Mouse (Mus musculus) megakaryocyte, adult 5-6 weeks (primary cell): ENCODE data around the gene Atp2a1. TPM values are rescaled to one million over a fixed set of nuclear protein-coding genes. Genes with fewer than 3 reads are reported as not detected.

Source experiments
- ATAC-seq: 2 replicates; pipeline ENCODE4 v1.8.0; 2016; ENCODE audit warnings: mild to moderate bottlenecking, inconsistent platforms; ENCODE audit not compliant: poor library complexity, severe bottlenecking
- total RNA-seq, 2 experiments: library from RNA; stranded (forward) in 1 of 2; stranded (reverse) in 1 of 2; fragments of 153-499, 151-499 nt in 1 of 2; fragments of 221-1000, 200-1000 nt in 1 of 2; gene quantifications; 2 replicates each; pipeline versions ENCODE4 v1.2.3 to v1.2.4; 2015 to 2017

The Atp2a1 gene
- total RNA-seq, 2 experiments from 2014 or later: 0.07 TPM; not detected in 1

DNA sequence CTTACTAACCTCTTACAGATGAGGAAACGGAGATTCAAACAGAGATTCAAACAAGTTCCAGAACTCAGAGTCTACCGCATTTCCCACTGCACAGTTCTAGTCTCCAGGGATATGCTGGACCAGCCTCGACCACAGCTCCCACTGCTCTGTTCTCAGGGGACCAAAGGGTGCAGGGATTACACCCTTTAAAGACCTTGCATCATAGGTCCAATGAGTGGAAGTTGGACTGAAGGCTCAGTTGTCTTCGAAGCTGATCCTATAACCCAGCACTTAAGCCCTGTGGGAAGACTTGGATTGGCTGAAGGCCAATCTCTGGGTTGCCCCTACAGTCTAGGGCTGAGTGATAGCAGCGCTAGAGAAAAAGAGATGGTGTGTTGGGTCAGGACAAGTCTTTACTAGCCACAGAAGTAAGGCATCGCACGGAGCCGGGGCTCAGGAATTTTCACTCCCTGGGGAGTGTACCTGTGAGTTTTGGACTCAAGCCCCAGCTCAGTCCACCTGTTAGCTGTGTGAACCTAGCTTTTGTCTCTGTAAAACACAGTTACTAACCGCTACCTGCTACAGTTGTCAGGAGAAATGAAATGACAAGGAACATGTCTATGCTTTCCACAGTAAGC lies 10.7 kb upstream of the Atp2a1 start:
- no peak for ATAC-seq

DNA sequence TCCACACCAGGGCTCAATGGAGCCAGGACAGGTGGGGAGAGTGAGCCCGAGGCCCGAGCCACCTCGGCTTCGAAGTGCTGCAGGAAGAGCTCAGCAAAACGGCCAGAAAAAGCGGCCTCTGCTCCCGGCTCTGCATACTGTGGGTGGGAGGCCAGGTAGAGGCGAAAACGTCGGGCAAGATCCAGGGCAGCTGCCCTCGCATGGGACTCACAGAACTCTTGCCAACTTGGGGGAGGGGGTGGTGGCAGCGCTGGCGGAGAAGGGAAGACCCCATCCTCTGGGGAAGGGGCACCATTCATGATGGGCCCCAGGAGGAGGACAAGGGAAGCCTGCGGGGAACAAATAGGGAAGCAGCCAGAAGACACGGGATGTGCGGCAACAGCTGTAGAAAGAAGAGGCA lies 9.8 kb upstream of the Atp2a1 start:
- ATAC-seq: peak; percentile 10; the same call in 1 of the 2 replicates

DNA sequence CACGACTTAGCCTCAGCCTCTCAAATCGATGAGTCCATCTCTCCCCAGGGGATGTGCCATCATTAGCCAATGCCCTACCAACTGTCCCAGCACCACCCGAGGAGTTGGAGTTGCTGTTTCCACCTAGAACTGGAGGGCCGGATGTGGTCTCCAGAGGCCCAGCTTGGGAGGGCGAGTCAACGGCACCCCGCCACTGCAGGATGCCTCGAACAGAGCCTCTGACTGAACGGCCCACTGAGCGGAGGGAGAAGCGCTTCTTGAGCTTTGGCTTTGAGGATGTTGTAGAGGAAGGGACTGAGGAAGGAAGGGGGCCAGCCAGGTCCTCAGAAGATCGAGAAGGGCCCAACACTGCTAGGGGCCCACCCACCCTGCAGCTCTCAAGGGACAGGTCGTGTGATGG lies 9.4 kb upstream of the Atp2a1 start:
- peak; percentile 33 for ATAC-seq

DNA sequence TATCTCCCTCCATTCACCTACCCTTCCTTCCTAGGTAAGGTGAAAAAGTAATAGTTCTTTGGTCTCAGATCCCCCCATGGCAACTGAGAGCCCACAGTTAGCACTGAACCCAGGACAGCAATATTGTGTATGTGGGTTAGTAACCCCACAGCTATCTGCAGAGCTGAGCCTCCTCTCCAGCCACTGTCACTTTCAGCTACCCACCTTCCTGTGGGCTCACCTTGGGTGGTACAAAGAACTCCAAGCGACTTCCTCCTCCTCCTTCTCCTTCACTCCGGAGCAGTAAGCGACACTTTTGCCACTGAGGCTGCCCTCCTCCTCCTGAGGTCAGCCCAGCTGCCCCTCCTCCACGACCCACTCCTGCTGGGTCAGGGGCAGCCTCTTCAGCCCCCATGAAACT lies 8.9 kb upstream of the Atp2a1 start:
- no peak for ATAC-seq

DNA sequence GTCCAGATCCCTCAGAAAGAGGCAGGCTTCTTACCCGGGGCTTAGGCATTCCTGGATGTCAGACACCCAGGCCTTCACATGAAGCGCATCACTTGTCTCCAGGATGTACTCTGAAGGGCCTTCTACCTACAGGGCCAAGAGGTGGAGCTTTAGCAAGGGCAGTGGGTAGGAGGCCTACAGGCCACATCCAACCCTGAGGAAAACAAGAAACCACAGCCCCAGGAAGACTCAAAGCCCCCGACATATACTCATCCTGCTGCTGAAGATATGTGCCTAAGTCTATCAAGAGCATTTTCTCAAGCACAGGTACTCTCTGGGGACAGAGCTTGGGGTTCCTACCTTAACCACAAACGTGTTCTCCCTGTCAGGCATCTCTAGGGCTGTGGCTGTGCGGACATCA lies 8.5 kb upstream of the Atp2a1 start:
- no peak for ATAC-seq

DNA sequence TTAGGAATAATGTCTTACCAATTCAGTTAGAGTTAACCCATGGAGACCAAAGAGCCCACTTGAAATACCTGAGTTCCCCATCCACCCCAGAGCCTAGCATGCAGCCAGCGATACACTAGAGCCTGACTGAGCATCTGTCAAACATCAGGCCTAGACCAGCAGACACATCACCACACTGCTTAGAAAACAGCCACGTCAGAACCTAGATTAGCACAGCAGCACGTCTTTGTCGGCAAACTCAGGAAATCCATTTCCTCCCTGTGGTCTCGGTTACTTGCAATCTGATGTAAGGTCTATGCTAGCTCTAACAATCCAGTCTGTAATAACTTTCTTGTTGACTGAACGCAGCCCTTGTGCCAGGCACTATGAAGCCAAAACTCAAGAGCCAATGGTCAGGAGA lies 7.2 kb upstream of the Atp2a1 start:
- peak; percentile 62 for ATAC-seq

DNA sequence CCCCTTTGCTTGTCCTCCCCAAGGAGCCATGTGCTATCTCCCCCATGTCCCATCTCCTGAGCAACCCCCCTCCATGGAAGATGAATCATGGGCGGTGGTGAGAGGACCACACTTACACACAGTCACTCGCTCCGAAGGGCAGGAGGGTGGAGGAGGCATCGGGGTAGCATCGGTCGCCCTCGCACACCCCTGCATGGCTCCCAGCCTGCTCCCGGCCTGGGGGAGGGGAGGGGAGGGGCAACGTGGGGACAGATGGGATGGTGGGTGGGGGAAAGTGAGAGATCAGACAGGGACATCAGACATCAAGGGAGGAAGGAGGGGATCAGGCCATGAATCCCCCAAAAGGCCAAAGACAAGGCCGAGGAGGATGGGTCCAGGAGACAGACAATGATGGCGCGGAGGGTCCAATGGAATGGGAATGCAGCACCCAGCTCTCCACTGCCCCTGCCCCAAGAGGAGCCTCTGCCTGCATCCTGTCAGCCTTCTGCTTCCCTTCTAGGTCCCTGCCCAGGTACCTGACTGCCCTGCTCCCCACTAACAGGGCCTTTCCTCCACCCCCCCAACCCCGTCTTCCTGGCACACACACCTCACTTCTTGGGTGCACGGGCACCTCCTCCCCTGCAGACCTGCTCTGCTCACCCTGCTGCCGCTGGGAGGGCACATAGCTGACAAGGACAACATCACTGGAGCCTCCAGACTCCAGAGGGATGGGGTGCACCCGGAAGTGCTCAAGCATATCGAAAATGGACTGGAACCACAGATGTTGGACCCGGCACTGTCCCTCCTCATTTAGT lies 5.1 kb upstream of the Atp2a1 start:
- ATAC-seq: no peak

DNA sequence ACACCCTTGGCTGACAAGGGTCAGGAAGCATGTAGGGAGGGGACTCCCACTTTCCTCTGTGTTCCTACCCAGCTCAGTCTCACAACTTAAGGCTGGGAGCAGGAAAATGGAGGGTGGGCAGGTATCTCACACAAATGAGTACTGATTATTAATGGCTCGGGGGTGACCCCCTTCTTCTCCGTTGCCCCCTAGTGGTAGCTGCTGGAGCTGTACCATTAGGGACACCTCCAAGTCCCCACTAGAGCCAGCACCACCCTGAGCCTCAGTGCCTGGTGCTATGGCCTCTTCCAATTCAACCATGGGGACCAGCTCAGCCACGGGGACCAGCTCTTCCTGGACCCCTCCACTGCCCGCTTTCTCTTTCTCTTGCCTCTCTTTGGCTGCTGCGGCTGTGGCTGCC lies 4.4 kb upstream of the Atp2a1 start:
- peak; percentile 43 for ATAC-seq

DNA sequence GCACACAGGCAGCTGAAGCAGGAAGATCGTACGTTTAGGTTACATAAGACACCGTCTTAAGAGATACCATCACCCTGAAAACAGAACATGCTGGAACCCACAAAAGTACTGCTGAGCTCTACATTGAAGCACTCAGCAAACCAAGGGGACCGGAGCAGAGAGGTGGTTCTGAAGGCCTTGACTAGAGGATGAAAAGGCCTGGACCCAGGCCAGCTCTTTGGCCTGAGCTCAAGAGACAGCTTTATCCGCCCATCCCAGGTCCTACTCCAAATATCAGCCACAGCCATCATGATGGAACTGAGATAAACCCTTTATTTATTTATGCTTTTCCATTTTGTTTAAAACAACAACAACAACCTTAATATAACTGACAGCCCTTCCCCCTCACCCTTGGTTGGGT lies 3.8 kb upstream of the Atp2a1 start:
- ATAC-seq: no peak

DNA sequence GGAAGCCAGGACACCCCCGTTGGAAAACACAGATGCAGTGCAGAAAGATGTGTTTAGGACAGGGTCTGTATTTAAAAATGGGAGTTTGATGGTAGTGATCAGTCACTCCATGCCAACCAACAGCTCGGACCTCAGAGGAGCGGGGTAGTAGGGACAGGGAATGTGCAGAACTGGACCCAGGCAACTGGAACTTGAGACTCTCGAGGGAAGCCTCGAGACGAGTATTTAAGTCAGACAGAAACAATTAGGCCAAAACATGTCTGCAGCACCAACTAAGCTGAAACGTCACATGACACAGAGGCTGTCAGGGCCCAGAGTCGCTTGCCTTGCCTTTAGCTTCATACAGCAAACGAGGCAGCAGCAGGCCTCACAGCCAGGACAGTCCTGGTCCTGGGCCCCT lies 3.2 kb upstream of the Atp2a1 start:
- no peak for ATAC-seq

DNA sequence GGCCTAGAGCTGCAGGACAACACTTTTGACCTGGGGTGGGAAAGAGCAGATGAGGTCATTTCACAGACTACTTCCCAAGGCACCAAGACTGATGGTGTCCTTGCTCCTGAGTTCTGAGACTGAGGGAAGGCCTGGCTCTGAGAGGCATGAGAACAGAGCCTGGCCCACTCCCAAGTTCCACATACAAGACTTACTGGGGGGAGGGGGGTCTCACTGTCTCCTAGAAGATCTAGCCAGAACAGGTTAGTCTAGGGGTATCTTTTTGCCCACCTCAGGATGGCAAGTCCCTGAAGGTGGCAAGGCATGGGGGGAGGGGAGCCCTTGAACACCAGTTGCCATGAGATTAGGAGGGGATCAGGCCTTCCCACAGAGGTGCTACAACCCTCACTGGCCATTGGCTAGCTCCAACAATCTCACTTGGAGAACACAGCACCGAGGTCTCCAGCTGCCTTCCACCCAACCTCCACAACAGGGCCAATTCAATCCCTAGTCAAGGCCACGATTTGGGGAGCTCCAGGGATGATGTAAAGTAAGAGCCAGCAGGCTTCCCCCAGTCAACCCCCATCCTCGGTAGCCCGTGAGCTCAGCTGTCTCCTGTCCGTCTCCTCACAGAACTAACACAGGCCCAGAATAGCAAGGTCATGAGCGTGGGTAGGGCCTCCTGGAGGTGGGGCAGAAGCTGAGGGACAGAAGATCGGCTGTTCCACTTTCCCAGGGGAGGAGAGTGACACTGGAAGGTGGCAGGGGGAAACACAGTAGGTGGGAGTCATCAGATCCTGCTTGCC lies 2.5 kb upstream of the Atp2a1 start:
- no peak for ATAC-seq

DNA sequence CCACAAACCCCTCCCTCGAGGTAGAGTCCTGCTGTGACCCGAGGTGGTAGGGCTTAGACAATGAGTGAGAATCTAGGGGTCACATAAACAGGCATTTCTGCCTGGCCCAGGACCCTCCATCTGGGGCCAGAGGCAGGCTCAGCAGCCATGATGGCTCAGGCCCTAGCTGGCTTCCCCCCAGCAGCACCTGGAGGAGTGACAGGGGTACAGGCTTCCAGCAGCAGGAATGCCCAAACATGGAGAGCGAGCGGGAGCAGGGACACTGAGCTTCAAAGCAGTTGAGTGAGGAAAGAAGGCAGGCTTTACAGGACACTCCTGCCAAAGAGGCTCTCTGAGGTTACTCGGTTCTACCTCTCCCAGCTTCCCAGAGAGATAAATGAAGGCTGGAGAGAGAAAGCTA lies 1.9 kb upstream of the Atp2a1 start:
- ATAC-seq: no peak

DNA sequence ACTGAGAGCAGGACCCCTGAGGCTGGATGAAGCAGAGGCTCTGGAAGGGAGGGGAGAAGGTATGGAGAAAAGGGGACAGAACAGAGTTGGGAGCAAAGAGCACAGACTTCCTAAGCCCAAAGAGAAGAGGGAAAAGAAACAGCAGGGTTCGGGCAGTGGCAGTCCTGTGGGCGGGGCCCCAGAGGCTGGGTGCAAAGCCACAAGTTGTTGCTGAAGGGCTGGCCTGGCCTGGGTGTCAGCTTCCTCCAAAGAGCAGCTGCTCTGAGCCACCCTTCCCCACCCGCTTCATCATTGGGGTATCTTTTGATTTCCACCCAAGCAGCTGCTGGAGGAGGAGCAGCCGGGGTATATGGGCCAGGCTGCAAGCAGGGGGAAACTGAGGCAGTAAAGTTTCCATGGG lies 1.2 kb upstream of the Atp2a1 start:
- peak; percentile 85 for ATAC-seq

DNA sequence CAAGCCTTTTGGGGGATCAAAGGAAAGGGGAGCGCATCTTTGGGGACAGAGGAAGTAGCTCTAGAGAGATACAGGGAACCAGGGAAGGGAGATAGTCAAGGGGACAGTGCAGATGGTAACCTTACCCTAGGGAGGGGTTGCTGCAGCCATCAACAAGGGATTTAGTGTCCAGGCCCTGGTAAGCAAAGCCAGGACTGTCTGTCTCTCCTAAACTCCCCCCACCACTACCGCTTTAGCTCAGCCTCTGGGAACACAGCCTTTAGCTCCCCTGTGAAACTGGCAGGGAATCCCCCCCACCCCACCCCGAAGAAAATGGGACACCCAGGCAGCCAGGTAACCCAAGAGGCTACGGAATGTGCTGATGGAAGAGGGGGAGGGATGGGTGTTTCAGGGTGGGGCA lies 639 bp upstream of the Atp2a1 start:
- ATAC-seq: no peak

DNA sequence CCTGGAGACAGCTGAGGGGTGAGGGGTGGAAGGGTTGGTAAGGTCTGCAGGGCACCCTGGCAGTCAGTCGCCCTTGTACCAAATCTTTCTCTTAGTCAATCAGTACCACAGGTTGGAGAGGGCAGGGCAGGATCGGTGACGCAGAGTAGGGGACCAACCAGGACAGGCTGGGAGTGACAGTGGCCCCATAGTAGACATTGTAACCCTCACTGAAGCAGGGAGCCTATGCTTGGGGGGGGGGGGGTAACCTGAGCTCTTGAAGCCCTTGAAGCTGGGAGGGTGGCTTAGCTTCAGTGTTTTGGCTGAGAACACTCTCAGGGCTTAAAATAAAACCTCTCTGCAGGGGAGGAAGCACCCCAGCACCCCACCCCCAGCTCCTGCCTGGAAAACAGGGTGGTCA lies 1.3 kb downstream of the Atp2a1 start:
- no peak for ATAC-seq

DNA sequence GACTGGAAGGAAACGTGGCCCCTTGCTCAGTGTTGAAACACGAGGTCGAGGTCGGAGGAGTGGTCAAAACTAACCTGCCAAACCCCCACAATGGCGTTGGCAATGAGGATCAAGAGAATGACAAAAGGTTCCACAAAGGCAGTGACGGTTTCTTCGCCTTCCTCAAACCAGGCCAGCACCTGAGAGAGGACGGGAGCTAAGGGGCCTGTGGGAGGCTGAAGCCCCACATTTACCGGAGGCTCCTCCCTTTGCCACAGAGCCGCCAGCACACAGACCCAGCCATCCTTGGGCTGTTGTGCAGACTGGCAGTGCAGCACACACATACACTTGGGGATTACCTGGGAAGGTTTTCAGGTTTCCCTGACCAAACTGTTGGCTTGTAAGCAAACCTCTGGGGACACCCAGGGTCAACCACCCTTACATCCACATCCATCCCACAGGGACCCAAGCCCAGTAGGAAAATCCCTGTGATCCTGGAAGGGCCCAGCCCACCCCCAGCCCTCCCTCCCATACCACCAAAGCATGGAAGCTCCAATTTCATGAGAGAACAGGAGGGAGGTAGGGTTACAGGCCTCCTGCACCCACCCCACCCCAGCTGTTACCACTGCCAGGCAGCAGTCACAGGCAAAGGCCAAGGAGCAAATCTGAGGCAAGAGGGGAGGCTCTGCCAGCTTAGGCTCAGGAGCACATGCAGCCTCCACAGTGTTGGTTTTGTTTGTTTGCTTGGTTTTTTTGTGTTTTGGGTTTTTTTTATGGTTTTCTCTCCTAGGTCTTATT lies 2.1 kb downstream of the Atp2a1 start:
- no peak for ATAC-seq

DNA sequence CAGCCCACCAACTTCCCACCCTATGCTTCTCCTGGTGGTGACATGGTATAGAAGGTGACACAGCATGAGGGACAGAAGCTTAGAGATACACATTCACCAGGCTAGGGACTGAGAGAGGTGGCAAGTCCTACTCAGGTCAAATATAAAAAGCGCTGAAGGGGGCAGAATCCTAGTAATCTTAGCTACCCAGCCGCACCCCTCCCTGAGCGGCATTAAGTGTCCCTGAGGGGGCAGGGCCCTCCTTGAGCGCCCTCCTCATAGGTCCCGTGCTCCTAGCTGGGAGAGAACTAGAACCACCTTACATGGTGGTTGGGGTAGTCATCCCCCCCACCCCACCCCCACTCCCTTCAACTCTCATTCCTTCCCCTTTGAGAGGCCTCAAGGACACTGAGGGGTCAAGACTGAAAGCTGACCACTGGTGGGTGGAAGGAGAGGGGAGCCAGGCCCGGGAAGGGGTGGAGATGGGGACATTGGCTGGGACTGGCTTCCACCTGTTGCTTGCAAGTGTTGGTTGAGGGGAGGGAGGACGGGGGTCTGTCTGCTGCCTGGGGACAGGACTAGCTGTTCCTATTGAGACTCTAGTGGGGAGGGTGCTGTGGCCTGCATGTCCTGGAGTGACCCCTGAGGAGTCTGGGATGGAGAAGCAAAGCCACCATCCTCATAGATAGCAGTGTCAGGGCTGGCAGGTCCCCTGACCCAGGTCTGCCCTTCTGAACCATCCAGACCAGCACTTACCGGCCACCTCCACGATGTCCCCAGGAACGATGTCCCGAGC lies 3.9 kb downstream of the Atp2a1 start:
- no peak for ATAC-seq

DNA sequence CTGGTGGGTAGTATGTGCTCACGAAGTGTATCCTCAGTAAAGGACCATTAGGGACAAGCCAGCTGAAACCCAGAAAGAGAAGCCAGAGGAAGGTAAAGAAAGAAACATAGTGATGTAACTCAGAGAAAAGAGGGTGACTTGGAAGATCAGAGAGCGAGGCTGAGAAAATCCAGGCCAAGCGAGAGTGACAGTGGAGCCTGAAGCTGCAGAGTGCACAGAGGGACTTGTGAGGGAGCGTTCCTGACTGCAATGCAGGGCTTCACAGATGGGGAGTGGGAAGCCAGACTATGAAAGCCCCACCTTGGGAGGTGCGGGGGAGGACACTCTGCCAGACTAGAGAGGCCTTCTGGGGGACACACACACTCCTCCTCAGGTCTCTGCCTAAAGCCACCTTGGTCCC lies 4.7 kb downstream of the Atp2a1 start:
- no peak for ATAC-seq

DNA sequence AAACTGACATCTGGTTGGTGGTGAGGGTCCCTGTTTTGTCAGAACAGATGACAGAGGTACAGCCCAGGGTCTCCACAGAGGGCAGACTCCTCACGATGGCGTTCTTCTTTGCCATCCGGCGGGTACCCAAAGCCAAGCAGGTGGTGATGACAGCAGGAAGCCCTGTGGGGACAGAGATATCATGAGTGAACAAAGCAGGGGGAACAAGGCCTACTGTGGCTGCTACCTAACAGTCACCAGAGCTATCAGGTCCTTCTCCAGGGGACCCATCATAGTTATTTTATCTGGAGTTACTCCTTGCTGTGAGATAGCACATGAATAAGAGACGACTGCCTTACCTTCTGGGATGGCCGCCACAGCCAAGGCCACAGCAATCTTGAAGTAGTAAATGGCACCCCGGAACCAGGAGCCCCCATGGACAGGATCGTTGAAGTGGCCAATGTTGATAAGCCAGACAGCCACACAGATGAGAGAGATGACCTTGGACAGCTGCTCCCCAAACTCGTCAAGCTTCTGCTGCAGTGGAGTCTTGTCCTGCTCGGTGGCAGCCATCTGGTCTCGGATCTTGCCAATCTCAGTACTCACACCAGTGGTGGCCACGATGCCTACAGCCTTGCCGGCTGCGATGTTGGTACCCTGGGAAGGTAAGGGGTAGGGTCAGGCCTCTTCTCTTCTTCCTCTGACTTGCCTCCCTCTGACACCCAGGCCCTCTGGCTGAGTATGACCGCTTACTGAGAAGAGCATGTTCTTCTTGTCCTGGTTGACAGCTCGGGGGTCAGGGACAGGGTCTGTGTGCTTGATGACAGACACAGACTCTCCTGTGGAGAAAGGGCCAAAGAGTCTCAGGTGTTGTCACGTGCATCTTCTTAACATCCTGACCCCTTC lies 6.3 kb downstream of the Atp2a1 start:
- ATAC-seq: no peak
